Mouse (Mus musculus) CD4-positive, CD25-positive, alpha-beta regulatory T cell, adult 9 weeks (primary cell): Measurements from ENCODE around the gene Dse. TPM values are rescaled to one million over a fixed set of nuclear protein-coding genes. Genes with fewer than 3 reads are reported as not detected.

Experiments
- polyA plus RNA-seq: library from polyadenylated mRNA; unstranded; fragments of 100-300 nt; shearing (Covaris generic); gene quantifications from one replicate; pipeline ENCODE4 v1.2.1, GENCODE M21; 2017

Gene Dse
- 4.7 TPM for polyA plus RNA-seq

GRCm38 (mm10) chr10:34207503-34207850 lies at the start of gene Dse:
TSS of gene Dse (minus strand) at chr10:34207715.

DNA sequence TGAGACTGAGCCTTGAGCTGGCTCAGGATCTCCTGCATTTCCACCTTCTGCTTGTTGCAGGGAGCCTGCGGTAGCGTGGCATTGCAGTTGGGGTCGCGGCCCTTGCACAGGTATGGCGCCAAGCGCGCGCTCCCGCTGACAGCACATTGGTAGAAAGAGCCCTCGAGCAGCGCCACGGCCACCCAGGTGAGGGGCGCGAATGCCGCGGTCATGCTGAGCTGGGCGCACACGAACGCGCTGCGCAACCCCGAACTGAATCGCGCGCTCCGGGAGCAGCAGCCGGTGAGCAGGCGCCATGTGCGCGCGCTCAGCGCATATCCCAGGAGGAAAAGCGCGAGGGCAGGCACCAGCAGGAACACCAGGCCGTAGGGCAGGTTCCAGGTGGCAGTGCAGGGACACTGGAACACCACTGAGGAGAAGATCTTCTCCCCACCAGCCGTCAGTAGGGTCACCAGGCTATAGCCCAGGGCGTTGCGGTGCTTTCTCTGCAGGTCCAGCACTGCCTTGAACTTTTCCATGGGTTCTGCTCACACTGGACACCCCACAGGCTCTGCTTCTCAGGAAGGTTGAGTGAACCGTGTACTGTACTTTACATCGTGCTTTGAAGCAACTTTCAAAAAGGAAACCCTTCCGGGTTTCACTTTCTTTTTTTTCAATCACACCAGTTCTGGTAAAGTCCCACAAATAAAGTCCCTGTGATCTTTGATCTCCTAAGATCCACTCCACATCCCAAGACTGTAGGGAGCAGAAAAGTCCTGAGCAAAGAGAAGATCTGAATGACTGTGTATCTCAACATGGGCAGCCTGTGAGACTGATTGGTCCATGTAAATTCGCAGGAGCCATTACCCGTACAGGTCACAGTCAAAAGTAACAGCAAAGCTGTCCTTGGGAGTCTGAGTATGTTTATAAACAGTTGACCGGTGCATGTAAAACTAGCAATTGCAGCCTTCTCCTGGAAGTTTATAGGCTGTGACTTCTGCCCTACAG lies 79.8 kb downstream of the Dse start, which contains the start of gene Calhm6:
Gene Calhm6 (minus strand): TSS at position 593 of the 987 bp plus-strand sequence.

Other genes with a start within 250 kb of the Dse start
- 63.0 TPM for gene Rwdd1, start 188.1 kb downstream of the Dse start, polyA plus RNA-seq
- not detected for gene Trappc3l, start 170.1 kb downstream of the Dse start, polyA plus RNA-seq
- gene Calhm4, start 163.4 kb downstream of the Dse start, polyA plus RNA-seq: not detected
- gene Calhm5, start 111.2 kb downstream of the Dse start, polyA plus RNA-seq: not detected
- gene Calhm6, start 79.7 kb downstream of the Dse start, polyA plus RNA-seq: 15.9 TPM
- gene Tspyl1, start 74.5 kb upstream of the Dse start, polyA plus RNA-seq: 57.3 TPM
- gene Tspyl4, start 89.7 kb upstream of the Dse start, polyA plus RNA-seq: 17.2 TPM
- 0.46 TPM for gene Col10a1, start 182.3 kb upstream of the Dse start, polyA plus RNA-seq
- 87.3 TPM for gene Nt5dc1, start 210.8 kb upstream of the Dse start, polyA plus RNA-seq